Mouse (Mus musculus) neural tube, embryonic 13.5 days (tissue): ENCODE measurements around the gene Rad51d. TPM values are rescaled to one million over a fixed set of nuclear protein-coding genes. Genes with fewer than 3 reads are reported as not detected.

ENCODE experiments used
- ATAC-seq: fragments of 200-750 bp; cut with Nextera tagmentation; 2 replicates; pipeline ENCODE4 v1.8.0; 2017; ENCODE audit warnings: low read depth, mild to moderate bottlenecking, moderate TSS enrichment, moderate library complexity
- H3K27ac ChIP-seq: fragments of 300-500 bp; sonication (generic); replicated peaks from 2 replicates; pipeline ENCODE4 v1.5.1; 2015; ENCODE audit warnings: moderate library complexity, mild to moderate bottlenecking, inconsistent platforms
- H3K27me3 ChIP-seq: fragments of 300-500 bp; sonication (generic); 2 replicates; pipeline ENCODE4 v1.6.1; 2015; ENCODE audit warnings: mild to moderate bottlenecking, inconsistent platforms
- H3K36me3 ChIP-seq: fragments of 300-500 bp; sonication (generic); 2 replicates; pipeline ENCODE4 v1.6.1; 2015; ENCODE audit warnings: mild to moderate bottlenecking, inconsistent platforms
- H3K4me1 ChIP-seq: fragments of 300-500 bp; sonication (generic); replicated peaks from 2 replicates; pipeline ENCODE4 v1.6.1; 2015; ENCODE audit warnings: inconsistent platforms
- H3K4me2 ChIP-seq: fragments of 300-500 bp; sonication (generic); 2 replicates; pipeline ENCODE4 v1.6.1; 2015; ENCODE audit warnings: inconsistent platforms, mild to moderate bottlenecking, moderate library complexity
- H3K4me3 ChIP-seq: fragments of 300-500 bp; sonication (generic); 2 replicates; pipeline ENCODE4 v1.5.1; 2015; ENCODE audit warnings: mild to moderate bottlenecking, inconsistent platforms
- H3K9ac ChIP-seq: fragments of 300-500 bp; sonication (generic); 2 replicates; pipeline ENCODE4 v1.6.1; 2015; ENCODE audit warnings: moderate library complexity, mild to moderate bottlenecking, inconsistent platforms
- H3K9me3 ChIP-seq: fragments of 300-500 bp; sonication (generic); 2 replicates; pipeline ENCODE4 v1.6.1; 2016; ENCODE audit warnings: inconsistent platforms
- WGBS: fragments of 180-500 bp; shearing (Covaris S2); methylation state at CpG from one replicate; pipeline ENCODE4 v1.1.7; 2015; 5-methylcytosine and 5-hydroxymethylcytosine counted together
- polyA plus RNA-seq: library from polyadenylated mRNA; unstranded; fragments of >200 nt; fragmentation: Nextera tagmentation; extraction: Ambion mirVana; gene quantifications from 2 replicates; pipeline ENCODE4 v1.2.1, GENCODE M21; 2015

Gene Rad51d
- polyA plus RNA-seq, 1 experiment from 2014 or later, result 12.4 TPM

DNA sequence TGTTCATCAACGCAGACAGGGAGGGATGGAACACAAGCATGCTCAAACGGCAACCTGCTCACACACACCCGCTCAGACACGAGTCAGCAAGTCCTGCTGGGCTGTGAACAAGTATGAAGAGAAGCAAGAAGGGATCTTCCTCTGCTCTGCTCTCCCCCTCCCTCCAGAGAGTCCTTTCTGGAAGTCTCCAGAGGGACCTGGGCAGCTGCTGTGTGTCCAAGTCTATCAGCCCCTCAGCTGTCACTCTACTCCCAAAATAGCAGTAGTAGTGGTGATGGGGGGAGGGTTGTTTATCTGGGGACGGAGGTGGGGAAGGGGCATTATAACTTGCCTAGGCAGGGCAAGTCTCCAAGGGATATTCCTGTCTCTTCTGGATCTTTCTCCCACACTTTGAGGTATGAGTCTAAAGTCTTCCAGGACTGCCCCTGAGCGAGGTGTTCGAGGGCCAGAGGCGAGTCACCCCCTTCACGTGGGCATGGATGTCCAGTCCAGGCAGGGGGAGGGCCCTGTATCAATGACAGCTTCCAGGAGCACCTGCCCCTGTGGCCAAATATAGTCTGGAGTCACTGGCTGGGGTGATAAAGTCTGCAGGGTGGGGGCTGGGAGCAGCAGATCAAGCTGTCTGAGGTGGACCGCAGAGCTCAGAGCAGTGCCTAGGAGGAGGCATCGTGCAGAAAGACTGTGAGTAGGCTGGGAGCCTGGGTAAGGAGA, 20.4 kb upstream of the Rad51d start:
- Histone ChIP-seq H3K27ac (no peak overlapping the region), H3K4me3 (no peak overlapping the region), H3K4me1 (peaks cover 12% of the 10 kb centered on the region), H3K27me3 (peaks cover 24% of the 10 kb centered on the region), H3K9me3 (no peaks in the 10 kb centered on the region), H3K9ac (no peak overlapping the region), H3K36me3 (peaks cover 6% of the 10 kb centered on the region; the same call in 1 of the 2 replicates), H3K4me2 (no peak overlapping the region)
- ATAC-seq, result no peak
- WGBS, result 79% methylated on average over 11 of the region's 11 CpGs

DNA sequence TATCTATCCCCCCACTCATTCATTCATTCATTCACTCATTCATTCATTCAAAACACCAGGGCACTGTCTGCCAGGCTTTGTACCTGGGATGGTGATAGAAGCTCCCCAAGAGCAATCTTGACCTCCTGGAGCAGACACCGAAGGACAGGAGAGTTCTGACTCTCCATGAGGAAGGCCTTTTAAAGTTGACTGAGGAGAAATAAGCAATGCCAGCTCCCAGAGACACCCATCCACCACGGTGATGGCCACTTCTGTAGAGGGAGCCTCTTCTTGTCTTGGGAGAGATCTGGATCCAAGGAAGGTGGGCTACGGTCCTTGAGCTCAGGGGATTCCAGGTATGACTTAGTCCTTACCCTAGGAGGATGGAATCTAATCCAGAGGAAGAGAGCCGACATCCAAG, 19.8 kb upstream of the Rad51d start, which contains the start of gene Unc45b:
Gene Unc45b, plus strand, starts transcription at position 301 of the 400 bp plus-strand sequence.
- 92% methylated on average over 4 of the region's 4 CpGs for WGBS
- Histone ChIP-seq H3K36me3 (peaks cover 11% of the 10 kb centered on the region), H3K27ac (no peak within 1 kb of the TSS), H3K9ac (no peak within 1 kb of the TSS), H3K27me3 (peaks cover 24% of the 10 kb centered on the region), H3K9me3 (no peaks in the 10 kb centered on the region), H3K4me1 (peaks cover 12% of the 10 kb centered on the region), H3K4me2 (no peak within 1 kb of the TSS), H3K4me3 (no peak within 1 kb of the TSS)
- ATAC-seq, result no peak

DNA sequence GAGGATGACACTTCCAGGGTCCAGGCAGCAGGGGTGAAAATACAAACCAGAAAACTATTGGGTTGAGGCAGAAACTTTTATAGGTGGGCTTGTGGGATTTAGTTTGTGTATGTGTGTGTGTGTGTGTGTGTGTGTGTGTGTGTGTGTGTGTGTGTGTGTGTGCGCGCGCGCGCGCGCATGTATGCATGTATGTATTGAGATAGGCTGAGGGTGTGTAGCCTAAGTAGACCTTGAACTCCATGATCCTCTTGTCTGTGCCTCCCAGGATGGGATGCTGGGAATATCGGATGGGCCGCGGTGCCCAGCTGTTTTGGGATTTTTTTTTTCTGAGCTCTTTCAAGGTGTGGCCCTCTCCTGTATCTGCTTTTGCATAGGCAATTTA, 18.2 kb upstream of the Rad51d start:
- peaks cover 12% of the 10 kb centered on the region for H3K4me1 ChIP-seq
- no peak overlapping the region; the same call in 1 of the 2 replicates for H3K9ac ChIP-seq
- H3K4me2 ChIP-seq, result peak overlapping the region; percentile 84
- H3K27me3 ChIP-seq, result peaks cover 15% of the 10 kb centered on the region
- 56% methylated on average over 9 of the region's 10 CpGs for whole genome bisulfite sequencing
- peak overlapping the region; percentile 88 for H3K4me3 ChIP-seq
- ATAC-seq, result 0 out of 2 replicates have a peak, but pooled peaks have one; percentile 16
- no peaks in the 10 kb centered on the region for H3K9me3 ChIP-seq
- no peak overlapping the region for H3K27ac ChIP-seq
- H3K36me3 ChIP-seq, result peaks cover 28% of the 10 kb centered on the region

DNA sequence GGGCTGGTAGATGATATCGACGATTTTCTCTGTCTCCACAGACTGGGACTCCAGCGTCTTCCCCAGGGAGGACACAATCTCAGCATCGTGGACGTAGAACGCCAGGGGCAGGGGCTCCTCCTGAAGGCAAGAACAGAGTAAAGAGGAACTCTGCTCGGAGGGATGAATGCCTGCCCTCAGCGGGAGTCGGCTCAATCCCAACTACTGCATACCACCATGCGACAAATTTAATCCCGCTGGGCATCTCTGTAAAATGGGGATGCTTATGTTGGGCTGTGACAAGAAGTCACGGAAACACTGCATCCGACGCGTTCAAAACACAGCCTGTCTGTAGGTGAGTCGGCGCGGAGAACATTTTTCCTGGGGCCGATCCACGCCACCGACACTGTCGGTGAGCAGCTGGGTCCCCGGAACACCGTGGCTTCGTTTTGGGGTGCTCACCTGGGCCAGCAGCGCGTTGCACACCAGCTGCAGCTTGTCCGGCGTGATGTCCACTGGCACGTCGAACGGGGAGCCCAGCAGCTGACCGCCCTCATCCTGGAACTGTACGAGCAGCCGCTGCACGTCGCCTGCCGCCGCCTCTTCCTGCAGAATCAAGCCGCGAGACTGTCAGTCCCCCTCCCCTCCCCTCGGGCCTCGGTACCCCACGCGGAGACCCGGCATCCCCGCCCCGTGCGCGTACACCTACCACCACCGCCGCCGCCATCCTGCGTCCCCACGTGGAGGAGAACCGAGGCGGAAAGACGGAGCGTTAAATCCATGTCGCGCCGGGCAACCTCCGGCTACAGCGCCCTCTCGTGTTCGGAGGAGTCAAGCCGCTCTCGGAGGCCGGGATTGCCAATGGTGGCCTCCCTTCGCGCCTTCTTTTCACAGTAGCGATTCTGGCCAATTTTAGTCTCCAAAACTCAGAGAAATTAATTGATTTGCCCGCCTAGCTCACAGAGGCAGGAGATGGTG, 17.5 kb upstream of the Rad51d start, which contains the start of gene Nle1:
Gene Nle1, minus strand, starts transcription at position 761 of the 957 bp plus-strand sequence.
- Histone ChIP-seq H3K9ac (peak within 1 kb of the TSS; percentile 89), H3K36me3 (peaks cover 35% of the 10 kb centered on the region), H3K4me1 (peaks cover 12% of the 10 kb centered on the region), H3K27me3 (peaks cover 9% of the 10 kb centered on the region), H3K4me3 (peak within 1 kb of the TSS; percentile 88), H3K27ac (no peak within 1 kb of the TSS; the same call in 1 of the 2 replicates), H3K4me2 (peak within 1 kb of the TSS; percentile 84), H3K9me3 (no peaks in the 10 kb centered on the region)
- 2% methylated on average over 72 of the region's 73 CpGs for WGBS
- ATAC-seq, result peak; percentile 89

DNA sequence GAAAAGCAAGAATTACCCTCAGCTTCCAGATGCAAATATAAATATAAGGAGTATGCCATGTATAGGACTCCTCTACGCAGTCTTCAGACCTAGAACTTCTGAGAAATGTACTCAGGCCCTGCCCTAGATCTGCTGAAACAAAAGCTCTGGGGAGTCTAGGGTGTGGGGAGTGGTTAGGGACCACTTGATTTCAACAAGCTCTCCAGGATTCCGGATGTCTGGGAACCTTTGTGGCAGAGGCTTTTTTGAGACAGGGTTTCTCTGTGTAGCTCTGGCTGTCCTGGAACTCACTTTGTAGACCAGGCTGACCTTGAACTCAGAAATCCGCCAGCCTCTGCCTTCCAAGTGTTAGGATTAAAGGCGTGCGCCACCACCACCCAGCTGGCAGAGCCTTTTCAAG, 15.4 kb upstream of the Rad51d start:
- H3K27me3 ChIP-seq, result peaks cover 7% of the 10 kb centered on the region; the same call in 1 of the 2 replicates
- 92% methylated on average over 5 of the region's 5 CpGs for WGBS

DNA sequence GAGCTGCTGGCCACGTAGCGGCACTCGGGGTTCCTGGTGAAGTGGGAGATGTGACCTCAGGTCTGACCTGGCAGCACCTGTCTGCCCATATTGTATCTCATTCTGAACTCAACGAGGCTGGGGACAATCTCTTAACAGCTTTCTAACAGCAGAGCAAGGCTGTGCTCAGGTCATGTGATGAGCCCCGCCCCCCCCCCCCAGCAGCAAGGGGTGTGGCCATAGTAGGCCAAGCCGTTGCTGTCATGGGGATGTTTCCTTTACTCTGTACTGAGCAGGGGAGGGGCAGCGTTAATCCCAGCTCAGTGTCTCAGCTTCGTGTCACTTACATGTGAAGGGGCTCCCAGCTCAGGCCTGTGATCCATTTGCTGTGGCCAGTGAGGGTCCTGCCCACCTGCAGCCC, 14.5 kb upstream of the Rad51d start:
- no peaks in the 10 kb centered on the region for H3K9me3 ChIP-seq
- H3K27me3 ChIP-seq, result 0 out of 2 replicates have a peak, but pooled peaks cover 1% of the 10 kb centered on the region
- H3K27ac ChIP-seq, result no peak overlapping the region
- H3K9ac ChIP-seq, result no peak overlapping the region
- no peak overlapping the region for H3K4me3 ChIP-seq
- ATAC-seq, result no peak
- peaks cover 63% of the 10 kb centered on the region for H3K36me3 ChIP-seq
- H3K4me2 ChIP-seq, result no peak overlapping the region
- WGBS, result 67% methylated on average over 8 of the region's 8 CpGs
- H3K4me1 ChIP-seq, result peaks cover 12% of the 10 kb centered on the region

More for the DNA sequence above, 15.4 kb upstream of the Rad51d start:
- no peak overlapping the region for H3K27ac ChIP-seq
- no peak overlapping the region for H3K4me2 ChIP-seq
- H3K9me3 ChIP-seq, result no peaks in the 10 kb centered on the region
- H3K36me3 ChIP-seq, result peaks cover 55% of the 10 kb centered on the region
- peaks cover 12% of the 10 kb centered on the region for H3K4me1 ChIP-seq
- H3K9ac ChIP-seq, result no peak overlapping the region
- ATAC-seq, result no peak
- no peak overlapping the region for H3K4me3 ChIP-seq

DNA sequence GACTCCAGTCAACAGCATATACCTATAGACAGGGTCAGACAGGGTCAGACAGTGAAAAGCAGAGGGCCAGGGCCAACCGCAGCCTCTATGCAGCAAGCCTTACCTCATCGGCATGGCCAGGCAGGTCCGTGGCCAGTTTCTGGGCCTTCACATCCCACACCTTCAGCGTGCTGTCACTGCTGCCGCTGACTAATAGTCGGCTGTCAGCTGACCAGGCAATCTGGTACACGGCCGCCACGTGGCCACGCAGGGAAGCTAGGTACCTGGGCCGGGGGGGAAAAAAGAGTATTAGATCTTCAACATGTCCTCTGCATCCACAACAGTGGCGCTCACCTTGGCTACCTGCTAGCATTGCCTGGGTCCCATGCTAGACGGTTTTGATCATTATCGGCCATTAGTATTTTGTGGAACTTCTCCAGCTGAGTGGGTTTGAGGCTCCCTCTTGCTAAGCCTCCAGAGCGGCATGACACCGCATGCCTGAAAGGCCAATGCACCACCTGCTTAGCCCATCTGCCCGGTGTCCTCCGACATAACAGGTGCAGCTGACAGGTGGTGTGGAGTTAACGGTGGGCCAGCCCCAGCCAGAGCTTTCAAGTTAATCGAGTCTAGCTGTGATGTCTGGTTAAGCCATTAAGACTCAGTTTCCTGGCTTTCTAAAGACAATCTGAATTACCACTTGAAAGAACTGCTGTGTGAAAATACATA, 11.3 kb upstream of the Rad51d start:
- H3K9ac ChIP-seq, result no peak overlapping the region
- no peak for ATAC-seq
- no peak overlapping the region for H3K4me3 ChIP-seq
- H3K9me3 ChIP-seq, result no peaks in the 10 kb centered on the region
- WGBS, result 95% methylated on average over 20 of the region's 20 CpGs
- peaks cover 2% of the 10 kb centered on the region; the same call in 1 of the 2 replicates for H3K4me1 ChIP-seq
- no peak overlapping the region for H3K4me2 ChIP-seq
- peaks cover 84% of the 10 kb centered on the region for H3K36me3 ChIP-seq
- no peaks in the 10 kb centered on the region for H3K27me3 ChIP-seq
- H3K27ac ChIP-seq, result no peak overlapping the region

DNA sequence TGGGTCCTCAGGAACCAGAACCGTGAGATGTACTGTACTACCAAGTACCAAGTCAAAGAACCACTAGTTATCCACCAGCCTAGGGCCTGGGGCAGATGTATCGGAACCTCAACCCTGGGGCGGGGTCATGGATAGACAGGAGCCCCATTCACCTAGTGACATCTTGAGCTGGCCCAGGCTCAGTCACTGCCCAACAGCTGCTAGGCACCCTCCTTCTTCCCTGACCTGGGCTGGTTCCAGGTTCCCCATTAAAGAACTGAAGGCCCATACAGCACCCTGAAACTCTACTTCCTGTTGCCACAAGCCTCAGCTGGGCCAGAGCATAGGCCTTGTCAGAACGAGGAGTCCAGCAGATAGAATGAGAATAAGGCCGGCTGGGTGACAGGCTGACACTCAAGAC, 9.3 kb upstream of the Rad51d start:
- Histone ChIP-seq H3K27ac (no peak overlapping the region), H3K27me3 (no peaks in the 10 kb centered on the region), H3K9me3 (no peaks in the 10 kb centered on the region), H3K9ac (no peak overlapping the region), H3K4me3 (no peak overlapping the region), H3K4me2 (no peak overlapping the region), H3K36me3 (peaks cover 67% of the 10 kb centered on the region), H3K4me1 (no peaks in the 10 kb centered on the region)
- no peak for ATAC-seq
- 91% methylated on average over 5 of the region's 5 CpGs for WGBS

DNA sequence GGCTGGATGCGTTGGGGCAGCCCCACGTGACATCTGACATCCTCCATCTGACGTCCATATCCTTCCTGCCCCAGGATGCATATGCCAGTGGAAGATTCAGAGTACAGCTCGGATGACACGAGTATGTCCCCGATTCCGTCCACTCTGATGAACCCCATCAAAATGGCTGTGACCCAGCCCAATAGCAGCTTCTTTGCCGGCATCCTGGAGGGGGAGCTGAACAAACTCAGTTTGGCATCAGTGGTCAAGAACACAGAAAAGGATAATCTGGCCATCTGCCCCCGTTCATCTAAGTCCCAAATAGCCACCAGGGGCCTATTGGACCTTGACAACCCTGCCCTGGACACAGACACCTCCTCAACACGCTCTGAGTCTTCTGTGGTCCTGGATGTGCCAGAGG, 7.1 kb upstream of the Rad51d start:
- no peak overlapping the region for H3K4me2 ChIP-seq
- no peak overlapping the region for H3K4me3 ChIP-seq
- peaks cover 45% of the 10 kb centered on the region for H3K36me3 ChIP-seq
- no peaks in the 10 kb centered on the region for H3K4me1 ChIP-seq
- H3K27me3 ChIP-seq, result 0 out of 2 replicates have a peak, but pooled peaks cover under 1% of the 10 kb centered on the region
- no peak overlapping the region for H3K27ac ChIP-seq
- WGBS, result 89% methylated on average over 10 of the region's 10 CpGs
- no peak overlapping the region for H3K9ac ChIP-seq
- H3K9me3 ChIP-seq, result no peaks in the 10 kb centered on the region
- ATAC-seq, result no peak

DNA sequence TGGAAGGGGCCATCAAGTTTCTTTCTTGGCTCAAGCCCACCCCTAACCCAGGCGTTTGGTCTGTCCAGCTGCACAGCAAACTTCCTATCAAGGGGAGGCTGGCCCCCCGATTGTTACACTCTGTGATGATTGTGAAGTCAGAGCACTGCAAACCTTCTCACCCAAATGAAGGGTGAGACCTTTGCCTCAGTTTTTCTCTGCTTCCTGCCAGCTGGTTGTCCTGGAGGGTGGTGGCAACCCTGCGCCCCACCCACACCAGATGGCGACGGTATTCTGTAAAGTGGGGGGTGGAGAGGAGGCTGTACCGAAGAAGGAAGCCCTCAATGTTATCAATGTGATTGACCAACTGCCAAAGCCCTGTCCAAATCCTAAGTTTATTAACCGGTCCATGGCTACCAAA, 1.5 kb upstream of the Rad51d start, which contains the start of gene Fndc8:
Gene Fndc8, plus strand, starts transcription at position 189 of the 400 bp plus-strand sequence.
- H3K9me3 ChIP-seq, result no peaks in the 10 kb centered on the region
- no peak within 1 kb of the TSS for H3K27ac ChIP-seq
- peak within 1 kb of the TSS; percentile 41; the same call in 1 of the 2 replicates for H3K9ac ChIP-seq
- H3K4me2 ChIP-seq, result no peak within 1 kb of the TSS
- H3K27me3 ChIP-seq, result peaks cover 15% of the 10 kb centered on the region; the same call in 1 of the 2 replicates
- H3K4me3 ChIP-seq, result no peak within 1 kb of the TSS
- no peaks in the 10 kb centered on the region for H3K36me3 ChIP-seq
- ATAC-seq, result no peak
- peaks cover 26% of the 10 kb centered on the region for H3K4me1 ChIP-seq
- 64% methylated on average over 7 of the region's 7 CpGs for WGBS

DNA sequence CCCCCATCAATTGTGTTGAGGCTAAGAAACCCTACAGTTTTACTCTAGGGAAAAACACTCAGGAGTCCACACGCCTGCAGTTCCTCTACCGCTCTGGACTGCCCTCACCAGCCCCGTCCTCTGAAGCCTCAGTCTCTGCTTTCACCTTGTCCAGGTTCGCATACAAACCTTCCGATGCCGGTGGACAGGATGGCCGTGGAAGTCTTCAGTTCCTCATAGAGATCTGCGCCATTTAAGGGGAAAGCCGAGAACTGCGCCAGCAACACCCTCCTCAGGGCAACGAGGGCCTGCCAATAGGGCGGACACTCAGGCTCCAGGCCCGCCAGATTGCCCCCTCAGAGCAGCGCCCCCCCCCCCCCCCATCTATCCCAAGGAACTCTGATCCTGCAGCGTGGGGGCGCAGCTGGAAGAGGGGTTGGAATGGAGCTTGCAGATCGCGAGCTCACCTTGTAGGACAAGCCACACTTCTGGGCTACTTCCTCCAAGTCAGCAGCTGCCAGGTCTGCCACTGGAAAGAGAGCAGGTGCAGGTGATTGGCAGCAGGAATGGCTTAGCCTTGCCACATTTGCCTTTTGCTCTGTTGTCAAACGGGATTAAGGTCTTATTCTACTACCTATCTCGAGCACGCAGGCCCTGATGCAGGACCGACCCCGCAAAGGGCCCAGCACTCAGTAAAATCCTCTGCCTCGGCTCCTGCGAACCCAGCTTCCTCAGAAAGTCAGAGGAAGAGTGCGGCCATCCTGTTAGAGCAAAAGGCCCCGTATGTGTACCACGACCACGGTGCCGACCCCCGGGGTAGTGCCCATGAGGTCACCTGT, 681 bp downstream of the Rad51d start:
- H3K4me2 ChIP-seq, result peak overlapping the region; percentile 88
- peaks cover 26% of the 10 kb centered on the region for H3K4me1 ChIP-seq
- peaks cover 15% of the 10 kb centered on the region; the same call in 1 of the 2 replicates for H3K27me3 ChIP-seq
- H3K27ac ChIP-seq, result peak overlapping the region; percentile 52; the same call in 1 of the 2 replicates
- no peaks in the 10 kb centered on the region for H3K9me3 ChIP-seq
- 9% methylated on average over 31 of the region's 31 CpGs for WGBS
- H3K36me3 ChIP-seq, result no peaks in the 10 kb centered on the region
- peak; percentile 64 for ATAC-seq
- peak overlapping the region; percentile 81 for H3K9ac ChIP-seq
- H3K4me3 ChIP-seq, result peak overlapping the region; percentile 66
